Mouse (Mus musculus) c-Kit-positive CD71-negative TER-119-negative erythroid progenitor cells, embryonic 14.5 days (primary cell): ENCODE results near the gene Rars.
A peak's percentile ranks its signal among the peaks of the same experiment; 100 is the strongest.

Experiments
- DNase-seq: peaks from one replicate; pipeline ENCODE4 v3.0.0-alpha.2; 2013; ENCODE audit warnings: low read depth

Gene Rars

DNA sequence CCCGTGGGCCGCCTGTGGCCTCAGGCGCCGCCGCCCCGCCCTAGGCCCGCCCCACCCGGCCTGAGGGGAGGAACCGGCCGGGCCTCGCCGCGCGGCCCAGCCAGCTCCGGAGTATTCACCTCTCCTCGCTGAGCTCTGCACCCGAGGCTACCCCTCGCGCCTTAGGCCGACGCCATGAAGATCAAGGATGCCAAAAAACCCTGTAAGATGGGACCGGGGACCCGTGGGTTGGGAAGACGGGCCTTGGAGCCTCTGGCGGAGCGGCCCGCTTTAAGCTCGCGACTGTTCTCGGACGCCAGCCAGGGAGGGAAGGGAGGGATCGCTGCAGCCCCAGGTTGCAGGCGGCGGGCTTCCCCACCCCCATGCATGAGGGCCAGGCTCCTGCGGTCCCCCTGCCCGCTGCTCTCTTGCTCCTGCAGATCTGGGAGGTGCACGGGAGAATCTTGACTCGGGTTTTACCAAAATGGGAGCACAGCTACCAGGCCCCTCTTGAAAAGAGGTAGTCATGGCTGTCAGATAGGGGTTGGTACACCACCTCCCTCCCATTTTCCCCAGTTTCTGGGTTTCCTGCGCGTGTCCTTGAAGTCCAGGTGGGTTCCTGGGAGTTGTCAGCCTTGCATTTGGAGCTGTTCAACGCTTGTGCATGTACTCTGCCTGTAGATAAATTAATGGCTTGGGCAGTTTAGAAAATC is 64.4 kb downstream of the Rars start:
- peak; percentile 22 for DNase-seq

DNA sequence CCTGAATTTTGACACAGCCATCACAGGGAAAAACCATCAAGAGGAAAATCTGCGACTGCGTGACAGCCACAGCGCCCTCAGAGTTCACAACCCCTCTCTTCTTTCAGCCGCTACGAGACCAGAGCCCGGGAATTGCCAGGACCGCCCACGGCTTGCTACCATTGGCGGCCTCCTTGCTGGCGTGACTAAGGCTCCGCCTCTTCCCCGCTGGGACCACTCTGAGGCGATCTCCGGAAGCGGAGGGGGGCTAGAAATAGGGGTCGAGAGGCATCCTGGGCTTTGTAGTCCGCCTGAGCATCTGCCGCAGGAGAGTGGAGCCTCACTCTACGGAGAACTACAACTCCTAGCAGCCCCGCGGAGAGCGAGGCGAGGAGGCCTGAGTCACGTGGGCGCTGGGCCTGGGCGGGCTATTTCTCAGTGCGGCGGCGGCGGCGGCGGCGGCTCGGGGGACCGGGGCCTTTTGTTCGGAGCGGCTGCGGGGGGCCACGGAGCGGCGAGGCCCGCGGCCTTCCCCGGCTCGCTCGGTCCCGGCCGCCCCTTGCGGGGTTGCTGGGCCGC is 65.0 kb downstream of the Rars start, which contains the start of gene Pank3:
TSS of gene Pank3 (plus strand) at position 297 of the 558 bp plus-strand sequence.
- DNase-seq = peak; percentile 93

DNA sequence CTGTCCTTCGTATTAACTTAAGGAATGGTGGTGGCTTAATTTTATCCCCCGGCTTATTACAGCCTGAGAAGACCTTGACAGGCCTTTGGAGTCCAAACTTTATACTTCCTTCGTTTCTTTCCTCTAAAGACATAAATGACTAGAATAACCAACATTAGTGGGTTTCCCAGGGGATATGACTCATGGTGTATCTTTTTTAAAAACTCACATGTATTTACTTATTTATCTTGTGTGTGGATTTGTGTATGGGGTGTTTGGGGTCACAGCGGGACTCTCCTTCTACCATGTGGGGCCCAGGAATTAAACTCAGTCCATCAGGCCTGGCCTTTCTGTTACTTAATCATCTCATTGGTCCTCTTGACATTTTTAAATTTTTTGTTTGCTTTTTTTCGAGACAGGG is 67.5 kb downstream of the Rars start:
- no peak for DNase-seq

DNA sequence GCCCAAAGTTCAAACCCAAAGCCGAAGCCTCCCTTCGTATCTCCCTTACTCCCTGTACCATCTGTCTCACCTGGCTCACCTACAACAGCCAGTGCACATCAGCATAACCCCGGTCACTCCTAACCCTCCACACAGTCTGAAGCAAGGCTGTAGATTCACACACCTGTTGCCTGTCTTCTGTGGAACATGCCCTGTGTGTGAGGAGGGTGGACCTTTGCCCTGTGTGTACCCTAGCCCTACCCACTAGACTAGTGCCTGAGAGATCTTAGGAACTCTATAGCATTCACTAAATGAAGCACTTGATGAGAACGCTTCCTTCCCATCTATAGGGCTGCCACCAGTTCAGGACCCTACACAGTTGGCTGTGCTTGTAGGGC is 73.7 kb downstream of the Rars start:
- no peak for DNase-seq

DNA sequence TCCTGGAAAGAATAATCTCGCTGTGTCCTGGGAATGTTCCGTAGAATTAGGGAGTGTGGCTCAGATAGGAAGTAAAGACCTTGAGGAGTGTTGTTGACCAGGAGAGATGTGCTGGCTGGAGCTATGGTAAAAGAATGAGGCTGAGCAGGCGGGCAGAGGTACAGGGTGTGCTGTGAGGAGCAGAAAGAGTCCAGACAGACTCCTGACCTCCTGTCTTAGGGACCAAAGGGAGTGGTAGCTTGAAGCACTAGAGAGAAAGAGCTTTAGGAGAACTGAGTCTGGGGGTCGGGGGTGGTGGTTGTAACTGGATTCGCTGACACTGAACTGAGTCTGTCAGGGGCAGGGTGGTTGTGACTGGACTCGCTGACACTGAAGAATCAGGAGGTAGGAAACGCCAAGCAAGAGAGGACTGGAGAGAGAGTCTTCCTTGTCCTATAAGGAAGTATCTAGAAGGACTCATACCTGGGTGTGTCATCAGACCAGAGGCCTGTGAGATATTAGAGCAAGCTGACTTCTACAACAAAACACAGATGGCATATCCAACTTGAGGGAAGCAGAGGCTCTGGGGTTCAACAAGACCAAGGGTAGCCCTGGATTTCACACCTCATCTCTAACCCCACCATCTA is 74.2 kb downstream of the Rars start:
- DNase-seq = no peak
